Mouse (Mus musculus) forebrain, embryonic 13.5 days (tissue): Measurements from ENCODE around the gene Ear1. TPM values are rescaled to one million over a fixed set of nuclear protein-coding genes. Genes with fewer than 3 reads are reported as not detected.
"Not testable (repeated sequence)": the region's sequence is repeated elsewhere in the genome, so short reads cannot be mapped to it uniquely, and the experiment has no call there.

Source experiments
- ATAC-seq: fragments of 200-750 bp; cut with Nextera tagmentation; 2 replicates; pipeline ENCODE4 v1.8.0; 2017
- H3K27ac ChIP-seq: fragments of 300-500 bp; sonication (generic); 2 replicates; pipeline ENCODE4 v1.5.1; 2015; ENCODE audit warnings: inconsistent platforms, mild to moderate bottlenecking, moderate library complexity
- H3K27me3 ChIP-seq: fragments of 300-500 bp; sonication (generic); 2 replicates; pipeline ENCODE4 v1.6.1; 2015; ENCODE audit warnings: mild to moderate bottlenecking, inconsistent platforms
- H3K36me3 ChIP-seq: fragments of 300-500 bp; sonication (generic); 2 replicates; pipeline ENCODE4 v1.6.1; 2015; ENCODE audit warnings: mild to moderate bottlenecking, inconsistent platforms; ENCODE audit not compliant: poor library complexity, severe bottlenecking
- H3K4me1 ChIP-seq: fragments of 300-500 bp; sonication (generic); 2 replicates; pipeline ENCODE4 v1.6.1; 2015; ENCODE audit warnings: inconsistent platforms
- H3K4me2 ChIP-seq: fragments of 300-500 bp; sonication (generic); 2 replicates; pipeline ENCODE4 v1.6.1; 2015; ENCODE audit warnings: inconsistent platforms, mild to moderate bottlenecking, moderate library complexity
- H3K4me3 ChIP-seq: fragments of 300-500 bp; sonication (generic); 2 replicates; pipeline ENCODE4 v1.5.1; 2015; ENCODE audit warnings: mild to moderate bottlenecking, inconsistent platforms
- H3K9ac ChIP-seq: fragments of 300-500 bp; sonication (generic); 2 replicates; pipeline ENCODE4 v1.6.1; 2015; ENCODE audit warnings: mild to moderate bottlenecking, inconsistent platforms
- H3K9me3 ChIP-seq: fragments of 300-500 bp; sonication (generic); replicated peaks from 2 replicates; pipeline ENCODE4 v1.6.1; 2016; ENCODE audit warnings: inconsistent platforms
- WGBS: fragments of 180-500 bp; shearing (Covaris S2); methylation state at CpG from one replicate; pipeline ENCODE4 v1.1.7; 2015; 5-methylcytosine and 5-hydroxymethylcytosine counted together
- polyA plus RNA-seq: library from polyadenylated mRNA; unstranded; fragments of >200 nt; fragmentation: Nextera tagmentation; extraction: Ambion mirVana; gene quantifications from 2 replicates; pipeline ENCODE4 v1.2.1, GENCODE M21; 2015

The Ear1 gene
- polyA plus RNA-seq, 1 experiment from 2014 or later = not detected

GRCm38 (mm10) chr14:43784645-43785044 is 90.7 kb downstream of the Ear1 start, which contains the start of gene Gm8180:
TSS of gene Gm8180 (minus strand) at chr14:43784745.
- H3K36me3 ChIP-seq, H3K4me2 ChIP-seq, H3K27ac ChIP-seq, H3K9me3 ChIP-seq, H3K4me1 ChIP-seq, ATAC-seq, H3K9ac ChIP-seq, H3K27me3 ChIP-seq, H3K4me3 ChIP-seq: not testable (repeated sequence)
- 92% methylated on average over 3 of the region's 3 CpGs for WGBS

Other genes with a start within 250 kb of the Ear1 start
- not detected in 2 replicates for gene Gm8165, start 198.3 kb downstream of the Ear1 start, polyA plus RNA-seq
- gene Gm7324, start 177.7 kb downstream of the Ear1 start, polyA plus RNA-seq = 2.4 and 2.5 TPM in 2 replicates
- gene Gm16506, start 148.0 kb downstream of the Ear1 start, polyA plus RNA-seq = not detected in 2 replicates
- gene Gm6526, start 127.7 kb downstream of the Ear1 start, polyA plus RNA-seq = not detected in 2 replicates
- not detected in 2 replicates for gene Gm8180, start 90.8 kb downstream of the Ear1 start, polyA plus RNA-seq
- not detected in 2 replicates for gene Ear10, start 48.0 kb upstream of the Ear1 start, polyA plus RNA-seq
- 5.3 and 6.7 TPM in 2 replicates for gene Gm8113, start 49.9 kb upstream of the Ear1 start, polyA plus RNA-seq
- gene Ang5, start 81.6 kb upstream of the Ear1 start, polyA plus RNA-seq = not detected in 2 replicates
- not detected in 2 replicates for gene Ang6, start 126.8 kb upstream of the Ear1 start, polyA plus RNA-seq
- gene Ear2, start 227.1 kb upstream of the Ear1 start, polyA plus RNA-seq = not detected in 2 replicates
- gene Gm3327, start 248.3 kb upstream of the Ear1 start, polyA plus RNA-seq = not detected in 2 replicates